Mouse (Mus musculus): ENCODE data around the gene Spast. TPM values are rescaled to one million over a fixed set of nuclear protein-coding genes. Genes with fewer than 3 reads are reported as not detected.
"Not testable (repeated sequence)": the region's sequence is repeated elsewhere in the genome, so short reads cannot be mapped to it uniquely, and the experiment has no call there.

Gene Spast
- polyA plus RNA-seq, 1 experiment from 2014 or later, result 12.6 TPM

GRCm38 (mm10) chr17:74300089-74300488 is 38.7 kb upstream of the Spast start:
- H3K27me3 ChIP-seq, result no peaks in the 10 kb centered on the region
- no peak for ATAC-seq (replicated peaks; ENCODE audit: insufficient number of reproducible peaks, insufficient read depth, low FRiP score, low read depth)
- H3K4me3 ChIP-seq, result no peak overlapping the region
- H3K4me1 ChIP-seq (replicated peaks), result no peaks in the 10 kb centered on the region
- peaks cover 15% of the 10 kb centered on the region for H3K36me3 ChIP-seq
- H3K9me3 ChIP-seq (replicated peaks), result no peaks in the 10 kb centered on the region
- WGBS, result 92% methylated on average over 5 of the region's 5 CpGs
- H3K27ac ChIP-seq, result no peak overlapping the region
- H3K9ac ChIP-seq, result no peak overlapping the region
- no peak overlapping the region for H3K4me2 ChIP-seq

- Histone ChIP-seq H3K27me3 (no peaks in the 10 kb centered on the region), H3K4me2 (no peak overlapping the region), H3K9me3 (replicated peaks) (no peaks in the 10 kb centered on the region), H3K4me1 (replicated peaks) (no peaks in the 10 kb centered on the region), H3K4me3 (no peak overlapping the region), H3K9ac (no peak overlapping the region), H3K36me3 (peaks cover 45% of the 10 kb centered on the region), H3K27ac (no peak overlapping the region)
- ATAC-seq (replicated peaks; ENCODE audit: insufficient number of reproducible peaks, insufficient read depth, low FRiP score, low read depth), result no peak
- WGBS, result 86% methylated on average over 4 of the region's 4 CpGs
These were observed 34.7 kb upstream of the Spast start for GRCm38 (mm10) chr17:74304060-74304459.

- no peak for ATAC-seq (replicated peaks; ENCODE audit: insufficient number of reproducible peaks, insufficient read depth, low FRiP score, low read depth)
- Histone ChIP-seq H3K27ac (no peak overlapping the region), H3K9ac (no peak overlapping the region), H3K4me1 (replicated peaks) (no peaks in the 10 kb centered on the region), H3K4me2 (no peak overlapping the region), H3K9me3 (replicated peaks) (no peaks in the 10 kb centered on the region), H3K36me3 (peaks cover 41% of the 10 kb centered on the region), H3K4me3 (no peak overlapping the region), H3K27me3 (no peaks in the 10 kb centered on the region)
- WGBS, result 92% methylated on average over 4 of the region's 4 CpGs
These were observed 33.2 kb upstream of the Spast start for GRCm38 (mm10) chr17:74305616-74306015.

- Histone ChIP-seq H3K27ac (no peak overlapping the region), H3K4me2 (no peak overlapping the region), H3K27me3 (no peaks in the 10 kb centered on the region), H3K9me3 (replicated peaks) (no peaks in the 10 kb centered on the region), H3K4me1 (replicated peaks) (no peaks in the 10 kb centered on the region), H3K4me3 (no peak overlapping the region), H3K36me3 (peaks cover 41% of the 10 kb centered on the region), H3K9ac (no peak overlapping the region)
- no peak for ATAC-seq (replicated peaks; ENCODE audit: insufficient number of reproducible peaks, insufficient read depth, low FRiP score, low read depth)
- WGBS, result 90% methylated on average over 1 of the region's 1 CpGs
These were observed 32.8 kb upstream of the Spast start for GRCm38 (mm10) chr17:74306021-74306420.

GRCm38 (mm10) chr17:74315445-74316308 is 23.1 kb upstream of the Spast start:
- peak overlapping the region; percentile 84 for H3K9ac ChIP-seq
- H3K9me3 ChIP-seq (replicated peaks), result no peaks in the 10 kb centered on the region
- peak overlapping the region; percentile 91 for H3K4me2 ChIP-seq
- peaks cover 5% of the 10 kb centered on the region; the same call in 1 of the 2 replicates for H3K36me3 ChIP-seq
- ATAC-seq (replicated peaks; ENCODE audit: insufficient number of reproducible peaks, insufficient read depth, low FRiP score, low read depth), result peak; percentile 82
- no peaks in the 10 kb centered on the region for H3K27me3 ChIP-seq
- peak overlapping the region; percentile 96 for H3K27ac ChIP-seq
- H3K4me1 ChIP-seq (replicated peaks), result peaks cover 14% of the 10 kb centered on the region
- peak overlapping the region; percentile 84 for H3K4me3 ChIP-seq
- WGBS, result under 1% methylated on average over 45 of the region's 45 CpGs

- Histone ChIP-seq H3K4me1 (replicated peaks) (peaks cover 14% of the 10 kb centered on the region), H3K4me3 (peak overlapping the region; percentile 84), H3K4me2 (peak overlapping the region; percentile 91), H3K27me3 (no peaks in the 10 kb centered on the region), H3K9me3 (replicated peaks) (no peaks in the 10 kb centered on the region), H3K27ac (peak overlapping the region; percentile 96), H3K9ac (peak overlapping the region; percentile 84), H3K36me3 (peaks cover 5% of the 10 kb centered on the region; the same call in 1 of the 2 replicates)
- under 1% methylated on average over 48 of the region's 48 CpGs for WGBS
- peak; percentile 93 for ATAC-seq (replicated peaks; ENCODE audit: insufficient number of reproducible peaks, insufficient read depth, low FRiP score, low read depth)
These were observed 22.4 kb upstream of the Spast start for GRCm38 (mm10) chr17:74316309-74316863.

- no peak overlapping the region for H3K27ac ChIP-seq
- no peaks in the 10 kb centered on the region for H3K9me3 ChIP-seq (replicated peaks)
- H3K9ac ChIP-seq, result no peak overlapping the region
- ATAC-seq (replicated peaks; ENCODE audit: insufficient number of reproducible peaks, insufficient read depth, low FRiP score, low read depth), result no peak
- H3K4me3 ChIP-seq, result no peak overlapping the region
- H3K4me2 ChIP-seq, result no peak overlapping the region
- WGBS, result 92% methylated on average over 6 of the region's 6 CpGs
- H3K36me3 ChIP-seq, result peaks cover 5% of the 10 kb centered on the region; the same call in 1 of the 2 replicates
- no peaks in the 10 kb centered on the region for H3K27me3 ChIP-seq
- H3K4me1 ChIP-seq (replicated peaks), result peaks cover 14% of the 10 kb centered on the region
These were observed 20.1 kb upstream of the Spast start for GRCm38 (mm10) chr17:74318721-74319120.

- H3K27me3 ChIP-seq, result no peaks in the 10 kb centered on the region
- no peaks in the 10 kb centered on the region for H3K9me3 ChIP-seq (replicated peaks)
- no peak overlapping the region for H3K9ac ChIP-seq
- H3K4me3 ChIP-seq, result no peak overlapping the region
- no peak for ATAC-seq (replicated peaks; ENCODE audit: insufficient number of reproducible peaks, insufficient read depth, low FRiP score, low read depth)
- H3K27ac ChIP-seq, result no peak overlapping the region
- 55% methylated on average over 5 of the region's 5 CpGs for WGBS
- H3K4me2 ChIP-seq, result no peak overlapping the region
- H3K36me3 ChIP-seq, result no peaks in the 10 kb centered on the region
- no peaks in the 10 kb centered on the region for H3K4me1 ChIP-seq (replicated peaks)
These were observed 16.3 kb upstream of the Spast start for GRCm38 (mm10) chr17:74322400-74323054.

GRCm38 (mm10) chr17:74323844-74324243 is 14.9 kb upstream of the Spast start, which contains the start of gene Dpy30:
Dpy30 (minus strand) TSS chr17:74323944.
- Histone ChIP-seq H3K9ac (no peak within 1 kb of the TSS), H3K4me3 (no peak within 1 kb of the TSS), H3K4me1 (replicated peaks) (no peaks in the 10 kb centered on the region), H3K9me3 (replicated peaks) (no peaks in the 10 kb centered on the region), H3K27me3 (no peaks in the 10 kb centered on the region), H3K4me2 (no peak within 1 kb of the TSS), H3K36me3 (no peaks in the 10 kb centered on the region), H3K27ac (no peak within 1 kb of the TSS)
- no peak for ATAC-seq (replicated peaks; ENCODE audit: insufficient number of reproducible peaks, insufficient read depth, low FRiP score, low read depth)
- 74% methylated on average over 2 of the region's 2 CpGs for WGBS

- H3K9me3 ChIP-seq (replicated peaks); H3K27me3 ChIP-seq; H3K4me1 ChIP-seq (replicated peaks); H3K36me3 ChIP-seq; H3K9ac ChIP-seq; H3K4me3 ChIP-seq; H3K4me2 ChIP-seq; H3K27ac ChIP-seq; ATAC-seq (replicated peaks; ENCODE audit: insufficient number of reproducible peaks, insufficient read depth, low FRiP score, low read depth): not testable (repeated sequence)
- 84% methylated on average over 7 of the region's 7 CpGs for WGBS
These were observed 11.6 kb upstream of the Spast start for GRCm38 (mm10) chr17:74327195-74327594.

GRCm38 (mm10) chr17:74328146-74328545 is 10.6 kb upstream of the Spast start:
- H3K4me2 ChIP-seq; H3K4me3 ChIP-seq; ATAC-seq (replicated peaks; ENCODE audit: insufficient number of reproducible peaks, insufficient read depth, low FRiP score, low read depth); H3K4me1 ChIP-seq (replicated peaks); H3K9me3 ChIP-seq (replicated peaks); H3K27me3 ChIP-seq; H3K27ac ChIP-seq; H3K9ac ChIP-seq; H3K36me3 ChIP-seq: not testable (repeated sequence)
- 41% methylated on average over 2 of the region's 2 CpGs for WGBS
